Mouse (Mus musculus): ENCODE results near the gene Rgl1. TPM values are rescaled to one million over a fixed set of nuclear protein-coding genes. Genes with fewer than 3 reads are reported as not detected.

Gene Rgl1
- total and polyA plus RNA-seq, 2 experiments, result 4.2 to 10.2 TPM

GRCm38 (mm10) chr1:152607765-152608164 is 158.4 kb downstream of the Rgl1 start:
- Histone ChIP-seq H3K27ac (replicated peaks; ENCODE audit: insufficient read depth, low read depth, low read length) (peak overlapping the region; percentile 15; the same call in 1 of the 2 replicates), H3K27me3 (ENCODE audit: control insufficient read depth, insufficient read depth, low read length) (no peaks in the 10 kb centered on the region)

GRCm38 (mm10) chr1:152606727-152607126 is 159.4 kb downstream of the Rgl1 start:
- Histone ChIP-seq H3K79me2 (ENCODE audit: control insufficient read depth, insufficient read depth, low read length) (no peaks in the 10 kb centered on the region; the same call in 1 of the 2 replicates), H3K4me3 (ENCODE audit: insufficient read depth, low read depth, low read length) (no peak overlapping the region), H3K36me3 (ENCODE audit: control insufficient read depth, insufficient read depth, low read length) (no peaks in the 10 kb centered on the region), H3K27me3 (ENCODE audit: control insufficient read depth, insufficient read depth, low read length) (no peaks in the 10 kb centered on the region), H3K4me1 (ENCODE audit: control insufficient read depth, insufficient read depth, low read length) (peaks cover 4% of the 10 kb centered on the region; the same call in 1 of the 2 replicates), H3K27ac (replicated peaks; ENCODE audit: insufficient read depth, low read depth, low read length) (no peak overlapping the region), H3K9ac (ENCODE audit: low read depth, low read length) (no peak overlapping the region)
- WGBS, result 85% methylated on average over 11 of the region's 11 CpGs
- no peak for TF ChIP-seq POLR2A (IDR thresholded peaks at IDR 0.05; ENCODE audit: extremely low read depth, insufficient read depth, low read length)
- no peak for TF ChIP-seq CTCF (IDR thresholded peaks at IDR 0.05; ENCODE audit: low read depth, low read length)
- DNase-seq (ENCODE audit: extremely low read depth, low read depth, low spot score), result no peak

More at GRCm38 (mm10) chr1:152607765-152608164, 158.4 kb downstream of the Rgl1 start:
- no peak overlapping the region for H3K4me3 ChIP-seq (ENCODE audit: insufficient read depth, low read depth, low read length)
- TF ChIP-seq POLR2A (IDR thresholded peaks at IDR 0.05; ENCODE audit: extremely low read depth, insufficient read depth, low read length), result no peak
- no peak for TF ChIP-seq CTCF (IDR thresholded peaks at IDR 0.05; ENCODE audit: low read depth, low read length)
- no peaks in the 10 kb centered on the region; the same call in 1 of the 2 replicates for H3K79me2 ChIP-seq (ENCODE audit: control insufficient read depth, insufficient read depth, low read length)
- H3K4me1 ChIP-seq (ENCODE audit: control insufficient read depth, insufficient read depth, low read length), result peaks cover 6% of the 10 kb centered on the region; the same call in 1 of the 2 replicates
- no peak for DNase-seq (ENCODE audit: extremely low read depth, low read depth, low spot score)
- 34% methylated on average over 14 of the region's 14 CpGs for WGBS
- no peaks in the 10 kb centered on the region for H3K36me3 ChIP-seq (ENCODE audit: control insufficient read depth, insufficient read depth, low read length)
- H3K9ac ChIP-seq (ENCODE audit: low read depth, low read length), result no peak overlapping the region

- Histone ChIP-seq H3K79me2 (ENCODE audit: control insufficient read depth, insufficient read depth, low read length) (no peaks in the 10 kb centered on the region; the same call in 1 of the 2 replicates), H3K27ac (replicated peaks; ENCODE audit: insufficient read depth, low read depth, low read length) (no peak overlapping the region), H3K36me3 (ENCODE audit: control insufficient read depth, insufficient read depth, low read length) (no peaks in the 10 kb centered on the region), H3K9ac (ENCODE audit: low read depth, low read length) (no peak overlapping the region), H3K4me1 (ENCODE audit: control insufficient read depth, insufficient read depth, low read length) (peaks cover 5% of the 10 kb centered on the region; the same call in 1 of the 2 replicates), H3K4me3 (ENCODE audit: insufficient read depth, low read depth, low read length) (no peak overlapping the region), H3K27me3 (ENCODE audit: control insufficient read depth, insufficient read depth, low read length) (no peaks in the 10 kb centered on the region)
- no peak for DNase-seq (ENCODE audit: extremely low read depth, low read depth, low spot score)
- no peak for TF ChIP-seq CTCF (IDR thresholded peaks at IDR 0.05; ENCODE audit: low read depth, low read length)
- 75% methylated on average over 5 of the region's 5 CpGs for WGBS
Measured at GRCm38 (mm10) chr1:152605895-152606625, 160.1 kb downstream of the Rgl1 start.

GRCm38 (mm10) chr1:152604147-152604546 is 162.0 kb downstream of the Rgl1 start:
- Histone ChIP-seq H3K9ac (ENCODE audit: low read depth, low read length) (no peak overlapping the region), H3K79me2 (ENCODE audit: control insufficient read depth, insufficient read depth, low read length) (no peaks in the 10 kb centered on the region; the same call in 1 of the 2 replicates), H3K4me1 (ENCODE audit: control insufficient read depth, insufficient read depth, low read length) (peaks cover 8% of the 10 kb centered on the region), H3K27me3 (ENCODE audit: control insufficient read depth, insufficient read depth, low read length) (no peaks in the 10 kb centered on the region), H3K36me3 (ENCODE audit: control insufficient read depth, insufficient read depth, low read length) (no peaks in the 10 kb centered on the region), H3K27ac (replicated peaks; ENCODE audit: insufficient read depth, low read depth, low read length) (no peak overlapping the region), H3K4me3 (ENCODE audit: insufficient read depth, low read depth, low read length) (no peak overlapping the region)
- TF ChIP-seq CTCF (IDR thresholded peaks at IDR 0.05; ENCODE audit: low read depth, low read length), result no peak
- no peak for TF ChIP-seq POLR2A (IDR thresholded peaks at IDR 0.05; ENCODE audit: extremely low read depth, insufficient read depth, low read length)
- no peak for DNase-seq (ENCODE audit: extremely low read depth, low read depth, low spot score)
- WGBS, result 85% methylated on average over 6 of the region's 6 CpGs

GRCm38 (mm10) chr1:152603628-152604027 is 162.5 kb downstream of the Rgl1 start:
- H3K4me3 ChIP-seq (ENCODE audit: insufficient read depth, low read depth, low read length), result no peak overlapping the region
- no peaks in the 10 kb centered on the region; the same call in 1 of the 2 replicates for H3K79me2 ChIP-seq (ENCODE audit: control insufficient read depth, insufficient read depth, low read length)
- TF ChIP-seq CTCF (IDR thresholded peaks at IDR 0.05; ENCODE audit: low read depth, low read length) (no peak), POLR2A (IDR thresholded peaks at IDR 0.05; ENCODE audit: extremely low read depth, insufficient read depth, low read length) (no peak)
- no peak for DNase-seq (ENCODE audit: extremely low read depth, low read depth, low spot score)
- no peak overlapping the region for H3K27ac ChIP-seq (replicated peaks; ENCODE audit: insufficient read depth, low read depth, low read length)
- H3K9ac ChIP-seq (ENCODE audit: low read depth, low read length), result no peak overlapping the region
- H3K36me3 ChIP-seq (ENCODE audit: control insufficient read depth, insufficient read depth, low read length), result no peaks in the 10 kb centered on the region
- peaks cover 9% of the 10 kb centered on the region for H3K4me1 ChIP-seq (ENCODE audit: control insufficient read depth, insufficient read depth, low read length)
- WGBS, result 86% methylated on average over 9 of the region's 9 CpGs
- H3K27me3 ChIP-seq (ENCODE audit: control insufficient read depth, insufficient read depth, low read length), result no peaks in the 10 kb centered on the region

GRCm38 (mm10) chr1:152600494-152600893 is 165.7 kb downstream of the Rgl1 start:
- Histone ChIP-seq H3K4me1 (ENCODE audit: control insufficient read depth, insufficient read depth, low read length) (peaks cover 7% of the 10 kb centered on the region), H3K36me3 (ENCODE audit: control insufficient read depth, insufficient read depth, low read length) (no peaks in the 10 kb centered on the region), H3K27me3 (ENCODE audit: control insufficient read depth, insufficient read depth, low read length) (no peaks in the 10 kb centered on the region), H3K9ac (ENCODE audit: low read depth, low read length) (no peak overlapping the region), H3K27ac (replicated peaks; ENCODE audit: insufficient read depth, low read depth, low read length) (peak overlapping the region; percentile 69; the same call in 1 of the 2 replicates), H3K79me2 (ENCODE audit: control insufficient read depth, insufficient read depth, low read length) (no peaks in the 10 kb centered on the region; the same call in 1 of the 2 replicates), H3K4me3 (ENCODE audit: insufficient read depth, low read depth, low read length) (no peak overlapping the region)
- TF ChIP-seq CTCF (IDR thresholded peaks at IDR 0.05; ENCODE audit: low read depth, low read length) (no peak), POLR2A (IDR thresholded peaks at IDR 0.05; ENCODE audit: extremely low read depth, insufficient read depth, low read length) (no peak)
- 82% methylated on average over 2 of the region's 2 CpGs for whole genome bisulfite sequencing
- no peak for DNase-seq (ENCODE audit: extremely low read depth, low read depth, low spot score)

All from liver, adult 2 months (tissue).